Mouse (Mus musculus) CH12.LX (cell line): ENCODE data around the gene Scfd2. TPM values are rescaled to one million over a fixed set of nuclear protein-coding genes. Genes with fewer than 3 reads are reported as not detected.

ENCODE experiments used
- DNase-seq: peaks from one replicate; pipeline ENCODE4 v3.0.0-alpha.2; 2013; ENCODE audit errors: extremely low read depth
- H3K27ac ChIP-seq: 2 replicates; pipeline ENCODE4 v1.5.1; 2012; ENCODE audit warnings: low read depth, mild to moderate bottlenecking, control low read depth, moderate library complexity; ENCODE audit not compliant: insufficient read depth
- H3K27me3 ChIP-seq: replicated peaks from 2 replicates; pipeline ENCODE3; 2012; ENCODE audit warnings: inconsistent platforms
- H3K36me3 ChIP-seq, 2 experiments: replicated peaks in 1 of 2; 2 replicates each; pipeline versions ENCODE3 to v1.6.1; 2012; ENCODE audit warnings: inconsistent platforms in 1 of 2, low read length in 1 of 2, mild to moderate bottlenecking in 1 of 2, mixed read lengths in 1 of 2, moderate library complexity in 1 of 2; ENCODE audit not compliant: control insufficient read depth in 1 of 2, insufficient read depth in 1 of 2
- H3K4me1 ChIP-seq, 2 experiments: 2 replicates each; pipeline ENCODE4 v1.6.1; 2012; ENCODE audit warnings: inconsistent platforms in 1 of 2, moderate library complexity in 1 of 2; ENCODE audit not compliant: insufficient read depth in 2 of 2, control insufficient read depth in 1 of 2
- H3K4me2 ChIP-seq: 2 replicates; pipeline ENCODE4 v1.6.1; 2012; ENCODE audit warnings: low read depth, mild to moderate bottlenecking, control low read depth; ENCODE audit not compliant: poor library complexity, insufficient read depth, severe bottlenecking
- H3K4me3 ChIP-seq, 3 experiments: fragments of 150-350 bp in 1 of 3; sonication (generic) in 1 of 3; replicated peaks in 1 of 3; 2 replicates each; pipeline versions ENCODE3 to v1.5.1; 2011 to 2012; ENCODE audit warnings: low read depth in 2 of 3, low read length in 2 of 3, mild to moderate bottlenecking in 2 of 3, moderate library complexity in 2 of 3, control low read depth in 1 of 3, improper control_type of control experiment in 1 of 3, inconsistent platforms in 1 of 3, mixed read lengths in 1 of 3; ENCODE audit not compliant: poor library complexity in 1 of 3
- H3K79me2 ChIP-seq: replicated peaks from 2 replicates; pipeline ENCODE4 v1.6.1; 2012; ENCODE audit warnings: mild to moderate bottlenecking, moderate library complexity; ENCODE audit not compliant: control insufficient read depth, poor library complexity, insufficient read depth, severe bottlenecking; ENCODE audit errors: extremely low read depth
- H3K9ac ChIP-seq: 2 replicates; pipeline ENCODE4 v1.6.1; 2012; ENCODE audit warnings: low read depth, mild to moderate bottlenecking, control low read depth, moderate library complexity; ENCODE audit not compliant: insufficient read depth
- H3K9me3 ChIP-seq: replicated peaks from 2 replicates; pipeline ENCODE3; 2012; ENCODE audit warnings: low read length, inconsistent platforms, mixed read lengths
- ELF1 ChIP-seq: IDR thresholded peaks from 2 replicates; pipeline ENCODE4 v1.6.1; 2014; ENCODE audit warnings: low read depth, mild to moderate bottlenecking, inconsistent platforms, low read length, improper control_type of control experiment
- EP300 ChIP-seq: IDR thresholded peaks from 2 replicates; pipeline ENCODE4 v1.6.1; 2011; ENCODE audit warnings: low read length, improper control_type of control experiment
- ETS1 ChIP-seq: conservative IDR thresholded peaks from 2 replicates; pipeline ENCODE4 v1.6.1; 2012; ENCODE audit warnings: low read depth, mild to moderate bottlenecking, inconsistent platforms, low read length, improper control_type of control experiment, moderate library complexity
- GABPA ChIP-seq: IDR thresholded peaks from 2 replicates; pipeline ENCODE4 v1.6.1; 2012; ENCODE audit warnings: low read depth, low read length, improper control_type of control experiment, inconsistent platforms; ENCODE audit not compliant: insufficient replicate concordance
- IRF4 ChIP-seq: IDR thresholded peaks from 2 replicates; pipeline ENCODE4 v1.6.1; 2014; ENCODE audit warnings: low read depth, mild to moderate bottlenecking, inconsistent platforms, low read length, improper control_type of control experiment
- JUND ChIP-seq: conservative IDR thresholded peaks from 2 replicates; pipeline ENCODE4 v1.6.1; 2011; ENCODE audit warnings: low read depth, low read length, improper control_type of control experiment
- MAFK ChIP-seq: IDR thresholded peaks from 2 replicates; pipeline ENCODE4 v1.6.1; 2011; ENCODE audit warnings: low read length, improper control_type of control experiment; ENCODE audit not compliant: insufficient replicate concordance
- MEF2A ChIP-seq: IDR thresholded peaks from 2 replicates; pipeline ENCODE4 v1.6.1; 2014; ENCODE audit warnings: low read depth, mild to moderate bottlenecking, inconsistent platforms, low read length, improper control_type of control experiment, borderline replicate concordance
- PAX5 ChIP-seq: IDR thresholded peaks from 2 replicates; pipeline ENCODE4 v1.6.1; 2012; ENCODE audit warnings: low read length, inconsistent platforms, mixed read lengths
- POLR2A ChIP-seq: IDR thresholded peaks from 2 replicates; pipeline ENCODE4 v1.6.1; 2011; ENCODE audit warnings: low read depth, mild to moderate bottlenecking, improper control_type of control experiment, low read length
- POLR2AphosphoS2 ChIP-seq: IDR thresholded peaks from 2 replicates; pipeline ENCODE4 v1.6.1; 2011; ENCODE audit warnings: low read depth, low read length, improper control_type of control experiment
- RAD21 ChIP-seq: IDR thresholded peaks from 2 replicates; pipeline ENCODE4 v1.6.1; 2011; ENCODE audit warnings: low read depth, mild to moderate bottlenecking, low read length, improper control_type of control experiment, moderate library complexity
- SIN3A ChIP-seq: IDR thresholded peaks from 2 replicates; pipeline ENCODE4 v1.6.1; 2012; ENCODE audit warnings: low read length, improper control_type of control experiment, inconsistent platforms
- SMC3 ChIP-seq: IDR thresholded peaks from 2 replicates; pipeline ENCODE4 v1.6.1; 2011; ENCODE audit warnings: low read depth, low read length, improper control_type of control experiment
- TBP ChIP-seq: conservative IDR thresholded peaks from 2 replicates; pipeline ENCODE4 v1.6.1; 2011; ENCODE audit warnings: low read depth, low read length, improper control_type of control experiment
- UBTF ChIP-seq: IDR thresholded peaks from 2 replicates; pipeline ENCODE4 v1.6.1; 2012; ENCODE audit warnings: low read depth, mild to moderate bottlenecking, inconsistent platforms, low read length, improper control_type of control experiment, moderate library complexity
- USF1 ChIP-seq: IDR thresholded peaks from 2 replicates; pipeline ENCODE4 v1.6.1; 2014; ENCODE audit warnings: low read depth, mild to moderate bottlenecking, inconsistent platforms, low read length, improper control_type of control experiment
- USF2 ChIP-seq: conservative IDR thresholded peaks from 2 replicates; pipeline ENCODE4 v1.6.1; 2011; ENCODE audit warnings: low read depth, low read length, improper control_type of control experiment
- ZC3H11A ChIP-seq: IDR thresholded peaks from 2 replicates; pipeline ENCODE4 v1.6.1; 2012; ENCODE audit warnings: low read depth, mild to moderate bottlenecking, inconsistent platforms, low read length, improper control_type of control experiment
- ZKSCAN1 ChIP-seq: IDR thresholded peaks from 2 replicates; pipeline ENCODE4 v1.6.1; 2012; ENCODE audit warnings: low read depth, inconsistent platforms, low read length, improper control_type of control experiment, borderline replicate concordance
- ZNF384 ChIP-seq: IDR thresholded peaks from 2 replicates; pipeline ENCODE4 v1.6.1; 2012; ENCODE audit warnings: low read depth, low read length, improper control_type of control experiment, inconsistent platforms
- dilution Hi-C: fragments of 300-500 bp; cut with MboI; formaldehyde crosslinking; loops from 2 replicates; pipeline ENCODE4 v1.14.3; 2020; ENCODE audit warnings: low sequenced_read_pairs; ENCODE audit not compliant: extremely low pct_unique_long_range_greater_than_20kb, extremely low pct_ligation_motif_present
- in situ Hi-C: fragments of 300-500 bp; cut with MboI; formaldehyde crosslinking; loops from 3 replicates; pipeline ENCODE4 v1.14.3; 2019; ENCODE audit warnings: low sequenced_read_pairs, low pct_ligation_motif_present, low pct_unique_long_range_greater_than_20kb, mixed read lengths
- polyA plus RNA-seq: library from polyadenylated mRNA; unstranded; fragments of >175 nt; gene quantifications from 2 replicates; pipeline ENCODE4 v1.2.1, GENCODE M21; 2012; ENCODE audit warnings: low read depth; ENCODE audit not compliant: insufficient read length
- total RNA-seq, 2 experiments: library from RNA; depleted of rRNA; stranded (reverse); fragments of 300-350 nt in 1 of 2; fragments of >200 nt in 1 of 2; gene quantifications; 2 replicates each; pipeline ENCODE4 v1.2.3; 2012 to 2014

Gene Scfd2
- total and polyA plus RNA-seq, 3 experiments, result 13.2 to 18.0 (median 14.4) TPM

- no peak overlapping the region for H3K4me2 ChIP-seq
- H3K27me3 ChIP-seq, result no peaks in the 10 kb centered on the region
- H3K27ac ChIP-seq, result no peak overlapping the region
- dilution Hi-C loops, result no loop called here
- no peak overlapping the region for H3K9ac ChIP-seq
- no peak overlapping the region for H3K4me3 ChIP-seq
- H3K4me1 ChIP-seq, result peaks cover 8 to 39% of the 10 kb centered on the region in 2 experiments
- peak; percentile 41 for DNase-seq
- H3K79me2 ChIP-seq, result no peaks in the 10 kb centered on the region
- TF ChIP-seq EP300, result peak; percentile 38; the same call in 1 of the 2 replicates
- TF ChIP-seq IRF4, result 0 out of 2 replicates have a peak, but pooled peaks have one; percentile 23
- TF ChIP-seq ELF1, result no peak
- H3K9me3 ChIP-seq, result no peaks in the 10 kb centered on the region
- H3K36me3 ChIP-seq, result no peaks in the 10 kb centered on the region
- in situ Hi-C loops, result no loop called here
Measured at GRCm38 (mm10) chr5:74164547-74164946, 367.0 kb downstream of the Scfd2 start.

- H3K4me3 ChIP-seq, result no peak overlapping the region
- in situ Hi-C loops, result no loop called here
- DNase-seq, result no peak
- H3K27me3 ChIP-seq, result no peaks in the 10 kb centered on the region
- H3K9me3 ChIP-seq, result peaks cover 2% of the 10 kb centered on the region
- TF ChIP-seq GABPA (no peak), MEF2A (no peak), JUND (no peak), EP300 (no peak), RAD21 (no peak), MAFK (no peak), ZKSCAN1 (no peak), POLR2A (no peak), SMC3 (no peak), ETS1 (no peak), SIN3A (no peak)
- no peaks in the 10 kb centered on the region for H3K36me3 ChIP-seq
- dilution Hi-C loops, result no loop called here
- H3K4me1 ChIP-seq, result peaks cover 6 to 41% of the 10 kb centered on the region in 2 experiments; a peak in 3 of 4 replicates
- H3K79me2 ChIP-seq, result no peaks in the 10 kb centered on the region
- H3K9ac ChIP-seq, result no peak overlapping the region
- no peak overlapping the region for H3K27ac ChIP-seq
- no peak overlapping the region for H3K4me2 ChIP-seq
Measured at GRCm38 (mm10) chr5:74163141-74163540, 368.4 kb downstream of the Scfd2 start.

GRCm38 (mm10) chr5:74162013-74162412, 369.5 kb downstream of the Scfd2 start:
- dilution Hi-C loops, result no loop called here
- H3K4me3 ChIP-seq, result no peak overlapping the region
- H3K27me3 ChIP-seq, result no peaks in the 10 kb centered on the region
- H3K27ac ChIP-seq, result no peak overlapping the region
- H3K9me3 ChIP-seq, result peaks cover 2% of the 10 kb centered on the region
- in situ Hi-C loops, result no loop called here
- DNase-seq, result no peak
- H3K9ac ChIP-seq, result no peak overlapping the region
- H3K4me2 ChIP-seq, result no peak overlapping the region
- no peak for TF ChIP-seq USF1
- TF ChIP-seq SMC3, result no peak
- TF ChIP-seq MAFK, result no peak
- TF ChIP-seq ZNF384, result no peak
- TF ChIP-seq PAX5, result no peak
- TF ChIP-seq ZC3H11A, result no peak
- no peak for TF ChIP-seq POLR2AphosphoS2
- TF ChIP-seq IRF4, result no peak
- TF ChIP-seq TBP, result no peak
- TF ChIP-seq ELF1, result no peak
- no peak for TF ChIP-seq USF2
- TF ChIP-seq UBTF, result no peak
- peaks cover 6 to 42% of the 10 kb centered on the region in 2 experiments; a peak in 3 of 4 replicates for H3K4me1 ChIP-seq
- no peaks in the 10 kb centered on the region for H3K79me2 ChIP-seq
- no peaks in the 10 kb centered on the region for H3K36me3 ChIP-seq
